Mouse (Mus musculus): ENCODE results near the gene 2510002D24Rik. TPM values are rescaled to one million over a fixed set of nuclear protein-coding genes. Genes with fewer than 3 reads are reported as not detected.
A peak's percentile ranks its signal among the peaks of the same experiment; 100 is the strongest.

Gene 2510002D24Rik
- polyA plus RNA-seq (2016; fragmentation: Nextera tagmentation; extraction: Ambion mirVana): 25.5 and 27.0 TPM in 2 replicates

DNA sequence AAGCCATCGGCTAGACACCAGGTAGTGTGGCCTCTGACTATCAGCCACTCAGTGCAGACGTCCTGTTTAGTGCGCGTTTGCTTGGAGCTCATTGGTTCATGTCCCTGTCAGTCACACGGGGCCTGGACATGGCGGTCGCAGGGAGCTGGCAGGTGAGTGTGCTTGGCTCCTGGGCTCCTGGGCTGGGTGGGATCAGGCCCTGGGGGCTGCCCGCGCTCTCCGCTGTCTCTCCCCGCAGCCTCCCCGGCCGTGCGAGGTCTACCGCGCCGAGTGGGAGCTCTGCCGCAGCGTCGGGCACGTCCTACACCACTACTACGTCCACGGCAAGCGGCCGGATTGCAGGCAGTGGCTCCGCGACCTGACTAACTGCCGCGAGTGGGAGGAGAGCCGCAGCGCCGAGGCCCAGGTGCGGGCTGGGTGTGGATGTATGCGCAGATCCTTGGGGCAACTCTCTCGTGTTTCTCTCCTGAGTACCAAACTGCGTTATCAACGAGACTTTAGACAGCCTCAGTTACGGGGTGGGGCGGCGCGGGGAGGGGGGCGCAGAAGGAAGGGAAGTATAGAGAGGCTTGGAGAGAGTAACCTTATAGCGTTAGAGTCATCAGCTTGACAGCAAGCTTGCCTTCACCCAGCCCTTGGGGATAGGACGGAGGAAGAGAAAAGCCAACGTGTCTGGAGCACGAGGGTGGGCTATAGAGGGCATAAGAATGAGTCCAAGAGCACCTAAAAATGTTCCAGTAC is at the start of gene 2510002D24Rik, which contains the start of gene Gm28539:
2510002D24Rik (plus strand) TSS at position 111 of the 741 bp plus-strand sequence.
Gm28539 (plus strand) TSS at position 117 of the 741 bp plus-strand sequence.
- H3K4me3 ChIP-seq: peak within 1 kb of the TSS; percentile 71
- 0 out of 2 replicates have a peak, but pooled peaks cover 5% of the 10 kb centered on the region for H3K4me1 ChIP-seq
- H3K27me3 ChIP-seq (replicated peaks): no peaks in the 10 kb centered on the region
- H3K9me3 ChIP-seq: no peaks in the 10 kb centered on the region
- peak; percentile 93 for ATAC-seq (ENCODE audit: low FRiP score, low read depth)
- H3K36me3 ChIP-seq: peaks cover 30% of the 10 kb centered on the region
- 1% methylated on average over 46 of the region's 46 CpGs for WGBS
- no peak within 1 kb of the TSS for H3K27ac ChIP-seq
- peak within 1 kb of the TSS; percentile 75 for H3K4me2 ChIP-seq (replicated peaks)
- peak within 1 kb of the TSS; percentile 84 for H3K9ac ChIP-seq

DNA sequence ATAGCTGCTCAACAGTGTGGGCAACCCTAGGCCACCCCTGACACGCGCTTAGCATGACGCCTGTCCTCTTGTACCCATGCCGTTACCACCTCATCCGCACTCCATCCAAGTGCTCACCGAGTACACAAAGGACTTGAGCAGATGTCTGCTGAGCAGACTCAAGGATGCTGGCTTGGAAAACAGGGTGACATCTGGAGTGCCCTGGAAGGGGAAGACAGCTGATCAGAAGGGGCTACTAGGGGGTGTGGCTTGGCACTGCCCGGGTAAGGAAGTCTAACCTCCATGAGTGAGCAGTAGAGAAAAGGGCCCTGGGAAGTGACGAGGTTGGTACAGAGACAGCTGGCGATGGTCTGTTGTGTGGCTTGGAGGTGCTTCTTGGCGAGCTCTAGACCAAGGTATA is 49.7 kb upstream of the 2510002D24Rik start:
- no peaks in the 10 kb centered on the region for H3K27me3 ChIP-seq (replicated peaks)
- no peak overlapping the region for H3K4me2 ChIP-seq (replicated peaks)
- 91% methylated on average over 10 of the region's 10 CpGs for WGBS
- peaks cover 39% of the 10 kb centered on the region for H3K36me3 ChIP-seq
- no peak for ATAC-seq (ENCODE audit: low FRiP score, low read depth)
- H3K9me3 ChIP-seq: no peaks in the 10 kb centered on the region
- H3K4me3 ChIP-seq: no peak overlapping the region
- H3K4me1 ChIP-seq: no peaks in the 10 kb centered on the region
- H3K9ac ChIP-seq: no peak overlapping the region
- no peak overlapping the region for H3K27ac ChIP-seq

DNA sequence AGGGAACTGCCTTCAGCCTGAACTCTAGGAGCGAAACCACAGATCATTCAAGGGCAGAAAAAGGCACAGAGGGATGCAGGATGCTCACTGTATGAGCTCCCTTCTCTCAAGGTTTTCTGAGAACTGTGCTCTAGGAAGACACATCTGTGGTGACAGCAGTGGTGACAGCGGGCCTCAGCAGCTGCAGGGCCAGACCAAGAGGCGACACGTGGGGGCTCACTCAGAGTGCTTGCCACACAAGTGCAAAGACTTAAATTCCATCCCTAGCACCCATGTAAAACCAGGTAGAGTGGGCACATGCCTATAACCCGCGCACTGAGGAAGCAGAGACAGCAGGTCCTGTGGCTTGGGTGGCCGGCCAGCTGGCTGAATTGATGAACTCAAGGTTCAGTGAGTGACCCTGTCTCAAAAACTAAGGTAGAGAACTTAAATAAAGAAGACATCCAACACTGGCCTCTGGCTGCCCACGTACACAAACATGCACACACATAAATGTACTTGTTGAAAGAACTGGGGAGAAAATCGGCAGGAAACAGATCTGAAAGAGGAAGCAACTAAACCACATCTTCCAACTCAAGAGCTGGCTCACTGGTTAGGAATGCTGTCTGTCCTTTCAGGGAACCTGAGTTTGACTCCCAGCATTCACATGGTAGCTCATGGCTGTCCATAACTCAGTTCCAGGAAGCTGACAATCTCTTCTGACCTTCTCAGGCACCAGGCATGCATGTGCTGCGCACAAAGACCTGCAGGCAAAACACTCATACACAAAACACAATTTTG is 47.6 kb upstream of the 2510002D24Rik start:
- no peak overlapping the region for H3K9ac ChIP-seq
- H3K27me3 ChIP-seq (replicated peaks): no peaks in the 10 kb centered on the region
- no peak overlapping the region for H3K27ac ChIP-seq
- no peaks in the 10 kb centered on the region for H3K4me1 ChIP-seq
- ATAC-seq (ENCODE audit: low FRiP score, low read depth): no peak
- no peak overlapping the region for H3K4me2 ChIP-seq (replicated peaks)
- no peaks in the 10 kb centered on the region for H3K9me3 ChIP-seq
- no peak overlapping the region for H3K4me3 ChIP-seq
- peaks cover 43% of the 10 kb centered on the region for H3K36me3 ChIP-seq
- WGBS: 88% methylated on average over 10 of the region's 10 CpGs

DNA sequence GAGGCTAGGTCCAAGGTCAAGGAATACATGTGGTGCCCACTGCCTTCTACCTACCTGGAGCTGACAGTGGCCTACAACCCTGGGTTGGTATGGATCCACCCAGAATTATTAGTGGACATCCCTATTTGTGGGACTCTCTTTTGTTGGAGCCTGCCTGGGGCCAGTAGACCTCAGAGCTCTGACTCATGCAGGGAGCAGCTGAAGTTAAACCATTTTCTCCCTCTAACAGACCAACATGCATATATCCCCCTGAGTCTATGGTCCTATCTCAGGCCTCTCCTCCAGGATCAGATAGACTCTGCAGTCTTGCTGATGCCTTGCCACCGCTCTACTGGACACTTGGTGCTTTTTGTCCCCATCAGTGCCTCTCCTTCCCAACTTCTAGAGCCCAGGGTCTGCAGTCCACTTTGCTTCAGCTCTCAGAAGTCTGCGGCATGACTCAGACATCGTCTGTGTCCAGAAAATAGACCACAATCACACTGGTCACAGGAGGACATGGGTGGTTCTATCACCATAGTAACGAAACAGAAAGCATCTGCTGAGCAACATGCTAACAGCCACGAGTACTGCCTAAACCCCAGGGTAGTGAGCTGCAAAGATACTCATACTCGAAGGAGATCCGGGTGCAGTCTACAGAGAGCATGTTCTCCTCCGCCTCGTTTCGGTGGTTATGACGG is 41.0 kb upstream of the 2510002D24Rik start:
- H3K9me3 ChIP-seq: no peaks in the 10 kb centered on the region
- no peak overlapping the region for H3K27ac ChIP-seq
- H3K36me3 ChIP-seq: peaks cover 69% of the 10 kb centered on the region
- no peak overlapping the region for H3K9ac ChIP-seq
- no peak overlapping the region for H3K4me2 ChIP-seq (replicated peaks)
- no peak for ATAC-seq (ENCODE audit: low FRiP score, low read depth)
- no peaks in the 10 kb centered on the region for H3K27me3 ChIP-seq (replicated peaks)
- WGBS: 91% methylated on average over 11 of the region's 11 CpGs
- no peaks in the 10 kb centered on the region for H3K4me1 ChIP-seq
- H3K4me3 ChIP-seq: no peak overlapping the region

DNA sequence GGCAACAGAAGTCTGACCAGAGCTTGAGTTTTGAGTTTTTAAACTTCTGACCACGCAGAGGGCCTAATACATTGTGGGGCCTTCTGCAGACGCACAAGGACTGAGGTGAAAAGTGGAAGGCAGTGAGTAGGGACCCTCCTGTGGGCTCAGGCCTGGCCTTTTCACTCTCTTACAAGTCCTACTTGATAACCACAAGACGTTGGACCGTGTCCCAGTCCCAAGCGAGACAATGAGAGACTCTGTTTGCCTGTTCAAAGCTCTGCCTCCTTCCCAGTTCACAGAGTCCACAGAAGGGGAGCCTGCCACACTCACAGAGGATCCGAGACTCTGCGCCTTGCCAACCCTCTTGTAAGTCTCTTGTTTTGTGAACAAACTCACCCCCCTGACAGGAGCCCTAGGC is 39.7 kb upstream of the 2510002D24Rik start:
- Histone ChIP-seq H3K4me3 (no peak overlapping the region), H3K4me2 (replicated peaks) (no peak overlapping the region), H3K27ac (no peak overlapping the region), H3K4me1 (no peaks in the 10 kb centered on the region), H3K9me3 (no peaks in the 10 kb centered on the region), H3K9ac (no peak overlapping the region), H3K36me3 (peaks cover 65% of the 10 kb centered on the region), H3K27me3 (replicated peaks) (no peaks in the 10 kb centered on the region)
- 88% methylated on average over 7 of the region's 7 CpGs for WGBS
- no peak for ATAC-seq (ENCODE audit: low FRiP score, low read depth)

DNA sequence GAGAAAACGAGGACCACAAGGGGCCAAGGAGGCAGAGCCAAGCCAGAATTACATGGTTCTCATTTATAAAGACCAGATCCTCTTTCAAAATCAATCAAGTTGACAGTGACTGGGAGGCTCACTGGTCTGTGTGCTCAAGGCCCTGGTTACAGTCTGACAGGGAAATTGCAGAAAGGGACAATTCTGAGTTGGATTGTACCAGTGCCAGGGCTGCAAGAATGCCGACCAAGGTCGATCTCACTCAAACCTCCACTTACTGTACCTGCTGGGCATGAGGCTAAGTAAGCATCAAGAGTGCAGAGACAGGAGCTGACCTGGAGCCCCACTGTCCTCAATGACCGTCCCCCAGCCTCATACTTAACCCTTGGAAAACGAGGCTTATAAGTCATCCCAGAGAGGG is 38.2 kb upstream of the 2510002D24Rik start:
- H3K27me3 ChIP-seq (replicated peaks): no peaks in the 10 kb centered on the region
- no peak overlapping the region for H3K9ac ChIP-seq
- WGBS: 93% methylated on average over 5 of the region's 5 CpGs
- no peak overlapping the region for H3K4me3 ChIP-seq
- no peaks in the 10 kb centered on the region for H3K4me1 ChIP-seq
- no peak for ATAC-seq (ENCODE audit: low FRiP score, low read depth)
- no peak overlapping the region for H3K4me2 ChIP-seq (replicated peaks)
- no peaks in the 10 kb centered on the region for H3K9me3 ChIP-seq
- H3K36me3 ChIP-seq: peaks cover 59% of the 10 kb centered on the region
- H3K27ac ChIP-seq: no peak overlapping the region

DNA sequence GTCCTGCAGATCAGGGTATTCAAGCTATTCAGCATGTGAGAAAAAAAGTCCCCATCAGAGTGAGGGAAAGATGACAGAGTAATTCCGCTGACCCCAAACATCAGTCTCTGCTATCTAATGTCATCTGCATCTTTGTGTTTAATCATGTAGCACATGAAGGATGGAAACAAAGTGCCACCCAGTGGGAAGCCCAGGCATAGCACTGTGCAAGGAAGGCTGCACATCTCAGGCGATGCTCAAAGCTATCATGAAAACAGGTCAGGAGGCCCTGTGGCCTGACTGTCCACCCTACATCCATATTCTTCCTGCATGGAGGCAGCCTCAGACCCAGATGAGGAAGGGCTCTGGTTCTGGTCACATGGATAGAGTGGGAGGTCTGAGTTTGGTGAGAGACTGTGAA is 37.5 kb upstream of the 2510002D24Rik start:
- ATAC-seq (ENCODE audit: low FRiP score, low read depth): peak; percentile 21; the same call in 1 of the 2 replicates
- Histone ChIP-seq H3K4me2 (replicated peaks) (no peak overlapping the region), H3K4me1 (no peaks in the 10 kb centered on the region), H3K4me3 (no peak overlapping the region), H3K36me3 (peaks cover 53% of the 10 kb centered on the region), H3K27me3 (replicated peaks) (no peaks in the 10 kb centered on the region), H3K27ac (no peak overlapping the region), H3K9ac (no peak overlapping the region), H3K9me3 (no peaks in the 10 kb centered on the region)
- WGBS: 83% methylated on average over 2 of the region's 2 CpGs

DNA sequence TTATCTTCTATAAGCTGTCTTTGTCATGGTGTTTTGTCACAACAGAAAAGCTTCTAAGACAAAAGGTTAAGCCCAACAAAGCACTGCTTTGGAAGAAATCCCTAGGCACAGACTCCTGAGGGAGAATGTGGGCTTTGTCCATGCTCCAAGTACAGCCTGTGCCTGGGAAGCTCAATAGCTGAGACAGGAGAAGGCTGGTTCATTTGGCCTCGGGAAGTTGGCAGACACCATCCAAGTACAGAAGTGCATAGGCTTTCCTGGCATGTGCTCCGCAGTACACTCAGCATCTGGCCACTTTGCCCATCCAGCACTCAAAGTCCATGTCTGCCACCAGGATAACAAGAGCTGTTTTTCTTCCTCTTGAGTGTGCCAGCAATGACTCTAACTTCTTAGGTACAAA is 30.6 kb upstream of the 2510002D24Rik start:
- no peak overlapping the region for H3K9ac ChIP-seq
- no peak overlapping the region for H3K4me3 ChIP-seq
- no peak overlapping the region for H3K4me2 ChIP-seq (replicated peaks)
- peaks cover 37% of the 10 kb centered on the region for H3K36me3 ChIP-seq
- ATAC-seq (ENCODE audit: low FRiP score, low read depth): no peak
- no peak overlapping the region for H3K27ac ChIP-seq
- H3K4me1 ChIP-seq: no peaks in the 10 kb centered on the region
- no peaks in the 10 kb centered on the region for H3K9me3 ChIP-seq
- 96% methylated on average over 2 of the region's 2 CpGs for WGBS
- H3K27me3 ChIP-seq (replicated peaks): no peaks in the 10 kb centered on the region

DNA sequence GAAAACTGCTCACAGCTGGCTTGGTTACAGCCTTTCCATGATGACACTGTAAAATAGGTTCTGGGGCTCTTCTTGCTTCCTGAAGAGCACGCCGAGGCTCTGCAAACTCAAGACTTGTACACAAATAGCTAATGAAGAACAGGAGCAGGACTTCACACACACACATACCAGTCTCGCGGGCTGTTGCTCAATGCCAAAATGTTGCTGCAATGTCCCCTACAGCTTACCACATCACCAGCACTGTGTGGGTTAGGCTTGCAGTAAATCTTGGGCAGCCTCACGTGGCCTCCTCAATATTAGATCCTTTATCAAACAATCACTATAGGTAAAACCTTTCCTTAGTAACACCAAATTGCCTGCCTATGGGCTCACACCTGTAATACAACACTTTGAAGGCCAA is 27.4 kb upstream of the 2510002D24Rik start:
- no peak overlapping the region for H3K9ac ChIP-seq
- WGBS: 97% methylated on average over 5 of the region's 5 CpGs
- no peak overlapping the region for H3K4me2 ChIP-seq (replicated peaks)
- no peak overlapping the region for H3K27ac ChIP-seq
- H3K9me3 ChIP-seq: no peaks in the 10 kb centered on the region
- peaks cover 14% of the 10 kb centered on the region for H3K4me1 ChIP-seq
- H3K27me3 ChIP-seq (replicated peaks): no peaks in the 10 kb centered on the region
- no peak for ATAC-seq (ENCODE audit: low FRiP score, low read depth)
- no peak overlapping the region for H3K4me3 ChIP-seq
- peaks cover 32% of the 10 kb centered on the region for H3K36me3 ChIP-seq

DNA sequence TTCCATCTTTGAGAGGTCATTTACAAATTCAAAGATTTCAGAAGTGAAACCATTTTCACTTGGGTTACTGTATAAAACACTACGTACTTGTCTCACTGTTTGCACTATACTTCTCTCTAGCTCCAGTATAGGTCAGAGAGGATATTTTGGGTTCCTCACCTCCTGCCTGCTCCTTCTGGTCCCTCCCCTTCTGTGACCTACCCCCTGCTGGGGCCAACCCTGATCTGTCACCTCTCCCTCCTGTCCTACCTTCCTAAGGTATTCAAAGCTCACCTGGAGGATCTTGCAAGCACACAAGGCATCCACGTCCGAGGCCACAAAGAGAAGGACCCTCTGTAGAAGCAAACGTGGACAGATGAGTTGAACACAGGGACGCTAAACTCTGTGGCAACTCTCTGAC is 25.3 kb upstream of the 2510002D24Rik start:
- Histone ChIP-seq H3K4me1 (peaks cover 14% of the 10 kb centered on the region), H3K27ac (no peak overlapping the region), H3K9me3 (no peaks in the 10 kb centered on the region), H3K36me3 (peaks cover 36% of the 10 kb centered on the region), H3K4me3 (peak overlapping the region; percentile 82), H3K9ac (peak overlapping the region; percentile 46), H3K4me2 (replicated peaks) (peak overlapping the region; percentile 71), H3K27me3 (replicated peaks) (no peaks in the 10 kb centered on the region)
- WGBS: 7% methylated on average over 5 of the region's 5 CpGs
- ATAC-seq (ENCODE audit: low FRiP score, low read depth): peak; percentile 1; the same call in 1 of the 2 replicates

DNA sequence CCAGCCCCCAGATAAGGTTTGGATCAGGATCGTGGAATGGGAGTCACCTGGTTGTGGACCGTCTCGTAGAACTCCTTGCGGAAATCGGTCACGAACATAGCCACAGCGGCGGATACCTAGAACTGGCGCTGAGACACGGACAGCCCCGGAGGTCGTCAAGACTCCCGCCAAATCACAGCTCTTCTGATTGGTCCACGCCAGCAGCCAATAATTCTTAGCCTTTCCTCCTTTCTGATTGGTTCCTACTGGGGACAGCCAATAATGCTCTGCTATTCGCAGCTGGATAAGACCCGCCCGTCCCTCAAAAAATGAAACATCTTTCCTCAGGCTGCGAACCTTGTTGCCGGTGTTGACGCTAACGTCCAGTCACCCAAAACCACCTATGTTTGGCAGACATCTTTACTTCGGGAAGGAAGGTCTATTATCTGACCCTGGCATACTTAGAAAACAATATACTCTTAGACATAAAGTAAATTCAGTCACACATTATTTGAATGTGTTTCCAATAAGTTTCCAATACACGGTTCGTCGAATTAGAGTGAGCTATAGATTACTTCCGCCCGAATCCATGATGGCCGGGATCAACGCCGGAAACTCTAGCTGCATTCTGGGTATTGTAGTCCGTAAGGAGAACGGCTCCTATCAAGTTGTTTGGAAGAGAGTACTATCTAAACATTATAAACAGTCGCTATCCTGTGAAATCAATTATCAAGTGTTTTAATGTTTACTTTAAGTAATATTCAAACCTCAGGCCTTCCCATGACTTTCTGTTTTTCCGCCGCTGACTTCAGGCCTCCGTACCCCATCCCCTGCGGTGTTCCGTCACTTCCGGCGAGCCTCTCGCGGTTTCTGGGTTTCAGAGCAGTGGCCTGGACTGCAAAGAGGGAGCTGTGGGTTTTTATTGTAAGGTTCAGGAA is 24.7 kb upstream of the 2510002D24Rik start, which contains the start of the genes Ufd1 and Cdc45:
Ufd1 (plus strand) TSS at position 312 of the 917 bp plus-strand sequence.
Cdc45 (minus strand) TSS at position 520 of the 917 bp plus-strand sequence.
- Histone ChIP-seq H3K4me2 (replicated peaks) (peak within 1 kb of the TSS; percentile 71), H3K27me3 (replicated peaks) (no peaks in the 10 kb centered on the region), H3K4me1 (peaks cover 14% of the 10 kb centered on the region), H3K27ac (no peak within 1 kb of the TSS), H3K4me3 (peak within 1 kb of the TSS; percentile 82), H3K9me3 (no peaks in the 10 kb centered on the region), H3K36me3 (peaks cover 38% of the 10 kb centered on the region), H3K9ac (peak within 1 kb of the TSS; percentile 81)
- WGBS: under 1% methylated on average over 42 of the region's 42 CpGs
- peak; percentile 97 for ATAC-seq (ENCODE audit: low FRiP score, low read depth)
